Mouse (Mus musculus): ENCODE measurements around the gene Pigw. TPM values are rescaled to one million over a fixed set of nuclear protein-coding genes. Genes with fewer than 3 reads are reported as not detected.
A peak's percentile ranks its signal among the peaks of the same experiment; 100 is the strongest.
"Not testable (repeated sequence)": the region's sequence is repeated elsewhere in the genome, so short reads cannot be mapped to it uniquely, and the experiment has no call there.

The Pigw gene
- polyA plus RNA-seq, 1 experiment = 3.7 TPM

DNA sequence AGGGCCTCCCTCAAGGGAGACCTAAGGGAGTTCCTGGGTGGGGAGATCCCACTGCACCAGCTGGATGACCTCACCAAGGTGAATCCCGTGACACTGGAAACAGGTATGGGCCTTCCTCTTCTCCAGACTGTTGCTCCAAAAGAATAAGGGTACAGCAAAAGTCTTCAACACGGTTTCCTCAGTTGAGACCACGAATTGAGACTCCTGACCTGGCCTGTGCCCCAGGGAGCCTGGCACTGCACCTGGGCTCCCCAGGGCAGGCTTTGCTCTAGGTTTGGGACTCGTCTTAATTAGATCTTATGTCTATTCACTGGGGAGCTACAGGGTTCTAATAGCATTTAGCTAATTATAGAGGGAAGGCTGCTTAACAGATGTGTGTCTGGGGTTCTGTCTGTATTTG, 5.2 kb upstream of the Pigw start:
- WGBS = 91% methylated on average over 4 of the region's 4 CpGs
- no peak overlapping the region for H3K27ac ChIP-seq (ENCODE audit: control insufficient read depth, insufficient read depth, low read length)
- no peaks in the 10 kb centered on the region for H3K27me3 ChIP-seq (ENCODE audit: control insufficient read depth, insufficient read depth, low read length)
- DNase-seq = no peak
- no peak overlapping the region for H3K4me3 ChIP-seq (ENCODE audit: control insufficient read depth, insufficient read depth, low read length)
- TF ChIP-seq CTCF (IDR thresholded peaks at IDR 0.05; ENCODE audit: borderline replicate concordance, control insufficient read depth, extremely low read depth, insufficient read depth, low read length, poor library complexity) = no peak
- no peak for TF ChIP-seq POLR2A (IDR thresholded peaks at IDR 0.05; ENCODE audit: control insufficient read depth, extremely low read depth, insufficient read depth, low read length, poor library complexity)
- peaks cover 7% of the 10 kb centered on the region for H3K4me1 ChIP-seq (replicated peaks; ENCODE audit: control insufficient read depth, insufficient read depth, low read length)
- H3K36me3 ChIP-seq (ENCODE audit: control insufficient read depth, insufficient read depth, low read length) = no peaks in the 10 kb centered on the region

DNA sequence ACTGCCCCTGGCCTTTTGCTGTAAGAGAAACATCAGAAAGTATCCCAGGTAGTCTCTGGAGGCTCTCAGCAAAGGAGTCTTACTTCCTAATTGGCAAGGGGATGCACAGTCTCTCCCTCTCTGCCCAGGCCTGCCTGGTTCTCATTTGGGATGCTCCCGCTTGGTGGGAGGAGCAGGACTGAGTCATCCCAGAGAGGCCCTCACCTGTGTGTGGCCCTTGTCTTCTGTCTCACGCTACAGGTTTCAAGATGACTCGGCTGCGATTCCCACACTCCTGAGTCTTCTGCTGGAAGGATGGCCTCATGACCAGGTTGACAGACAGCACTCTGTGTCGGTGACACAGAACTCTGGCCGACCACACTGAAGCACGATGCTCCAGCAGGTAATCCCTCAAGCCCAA, 2.3 kb upstream of the Pigw start:
- H3K27ac ChIP-seq (ENCODE audit: control insufficient read depth, insufficient read depth, low read length) = no peak overlapping the region
- 97% methylated on average over 7 of the region's 7 CpGs for WGBS

DNA sequence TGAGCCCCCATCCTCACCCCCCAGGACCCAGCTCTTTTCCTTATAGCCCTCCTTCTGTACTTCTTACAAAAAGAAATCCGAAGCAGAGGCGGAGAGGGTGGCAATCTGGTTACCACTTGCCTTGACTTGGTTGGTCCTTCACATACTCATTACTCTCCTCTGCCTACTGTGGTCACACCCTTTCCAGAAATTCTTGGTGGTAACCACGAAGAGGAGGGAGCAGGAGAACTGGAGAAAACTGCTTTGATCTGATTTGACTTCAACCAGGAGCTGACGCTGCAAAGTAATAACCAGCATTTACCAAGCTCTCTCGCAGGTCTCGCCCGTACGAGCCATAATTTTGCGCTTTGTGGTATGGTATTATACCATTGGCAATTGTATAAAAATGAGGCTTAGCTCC, 886 bp upstream of the Pigw start:
- no peak for DNase-seq
- Histone ChIP-seq H3K36me3 (ENCODE audit: control insufficient read depth, insufficient read depth, low read length) (no peaks in the 10 kb centered on the region), H3K4me3 (ENCODE audit: control insufficient read depth, insufficient read depth, low read length) (peak overlapping the region; percentile 87), H3K27ac (ENCODE audit: control insufficient read depth, insufficient read depth, low read length) (no peak overlapping the region), H3K27me3 (ENCODE audit: control insufficient read depth, insufficient read depth, low read length) (no peaks in the 10 kb centered on the region), H3K4me1 (replicated peaks; ENCODE audit: control insufficient read depth, insufficient read depth, low read length) (peaks cover 9% of the 10 kb centered on the region)
- TF ChIP-seq POLR2A (IDR thresholded peaks at IDR 0.05; ENCODE audit: control insufficient read depth, extremely low read depth, insufficient read depth, low read length, poor library complexity) = no peak
- no peak for TF ChIP-seq CTCF (IDR thresholded peaks at IDR 0.05; ENCODE audit: borderline replicate concordance, control insufficient read depth, extremely low read depth, insufficient read depth, low read length, poor library complexity)
- 70% methylated on average over 9 of the region's 9 CpGs for WGBS

More for the DNA sequence above, 2.3 kb upstream of the Pigw start:
- no peak for DNase-seq
- Histone ChIP-seq H3K27me3 (ENCODE audit: control insufficient read depth, insufficient read depth, low read length) (no peaks in the 10 kb centered on the region), H3K36me3 (ENCODE audit: control insufficient read depth, insufficient read depth, low read length) (no peaks in the 10 kb centered on the region), H3K4me3 (ENCODE audit: control insufficient read depth, insufficient read depth, low read length) (no peak overlapping the region), H3K4me1 (replicated peaks; ENCODE audit: control insufficient read depth, insufficient read depth, low read length) (peaks cover 9% of the 10 kb centered on the region)
- TF ChIP-seq CTCF (IDR thresholded peaks at IDR 0.05; ENCODE audit: borderline replicate concordance, control insufficient read depth, extremely low read depth, insufficient read depth, low read length, poor library complexity) = no peak

DNA sequence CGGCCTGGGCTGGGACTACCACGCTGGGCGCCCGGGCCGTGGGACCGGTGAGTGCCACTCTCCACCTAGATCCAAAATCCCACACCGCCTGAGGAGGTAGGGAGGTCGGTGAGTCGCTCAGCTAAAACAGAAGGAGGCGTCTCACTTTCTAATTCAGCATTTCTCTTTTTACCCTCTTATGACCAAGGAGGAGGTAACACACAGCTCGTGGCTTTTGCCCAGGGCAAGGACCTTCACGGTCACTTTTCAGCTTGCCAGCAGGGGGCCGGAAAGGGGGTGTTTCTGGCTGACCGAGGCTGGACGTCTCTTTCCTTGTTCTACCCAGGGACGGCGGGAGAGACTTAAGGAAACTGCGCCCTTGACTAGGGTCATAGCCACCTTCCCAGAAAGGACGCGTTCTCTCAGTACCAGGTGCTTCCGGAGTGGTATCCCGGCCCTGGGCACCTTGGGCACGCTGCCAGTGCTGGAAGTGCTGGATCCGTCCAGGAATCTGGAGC, 428 bp upstream of the Pigw start:
- WGBS = under 1% methylated on average over 24 of the region's 24 CpGs
- DNase-seq = peak; percentile 36
- TF ChIP-seq POLR2A (IDR thresholded peaks at IDR 0.05; ENCODE audit: control insufficient read depth, extremely low read depth, insufficient read depth, low read length, poor library complexity) (no peak), CTCF (IDR thresholded peaks at IDR 0.05; ENCODE audit: borderline replicate concordance, control insufficient read depth, extremely low read depth, insufficient read depth, low read length, poor library complexity) (no peak)
- H3K27me3 ChIP-seq (ENCODE audit: control insufficient read depth, insufficient read depth, low read length) = no peaks in the 10 kb centered on the region
- H3K27ac ChIP-seq (ENCODE audit: control insufficient read depth, insufficient read depth, low read length) = no peak overlapping the region
- peak overlapping the region; percentile 87 for H3K4me3 ChIP-seq (ENCODE audit: control insufficient read depth, insufficient read depth, low read length)
- peaks cover 9% of the 10 kb centered on the region for H3K4me1 ChIP-seq (replicated peaks; ENCODE audit: control insufficient read depth, insufficient read depth, low read length)
- H3K36me3 ChIP-seq (ENCODE audit: control insufficient read depth, insufficient read depth, low read length) = no peaks in the 10 kb centered on the region

DNA sequence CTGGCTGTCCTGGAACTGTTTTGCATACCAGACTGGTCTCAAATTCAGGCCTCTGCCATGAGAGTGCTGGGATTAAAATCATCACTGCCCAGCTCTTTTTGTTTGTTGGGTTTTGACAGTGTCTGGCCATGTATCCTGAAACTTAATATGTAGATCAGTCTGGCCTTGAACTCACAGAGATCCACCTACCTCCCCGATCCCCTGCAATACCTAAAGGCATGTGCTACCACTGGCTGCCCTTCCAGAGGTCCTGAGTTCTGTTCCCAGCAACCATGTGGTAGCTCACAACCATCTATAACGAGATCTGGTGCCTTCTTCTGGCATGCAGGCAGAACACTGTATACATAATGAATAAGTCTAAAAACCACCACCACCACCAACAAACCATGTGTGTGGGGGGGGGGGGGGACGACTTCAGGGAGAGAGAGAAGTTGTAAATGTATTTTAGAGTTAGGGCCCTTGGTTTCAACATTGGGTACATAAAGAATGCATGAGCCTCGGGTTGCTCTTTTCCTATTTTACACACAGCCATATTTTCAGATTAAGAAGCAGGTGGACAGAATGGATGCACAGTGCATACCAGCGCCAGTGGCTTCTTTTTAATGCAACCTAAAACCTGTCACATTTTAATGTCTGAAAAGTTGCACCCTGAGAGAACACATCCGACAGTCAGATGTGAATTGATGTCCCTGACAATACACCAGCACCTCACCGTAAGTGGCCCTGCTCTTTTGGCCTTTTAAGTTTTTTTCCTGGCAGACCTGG, 896 bp downstream of the Pigw start:
- TF ChIP-seq CTCF (IDR thresholded peaks at IDR 0.05; ENCODE audit: borderline replicate concordance, control insufficient read depth, extremely low read depth, insufficient read depth, low read length, poor library complexity) = no peak
- no peak for TF ChIP-seq POLR2A (IDR thresholded peaks at IDR 0.05; ENCODE audit: control insufficient read depth, extremely low read depth, insufficient read depth, low read length, poor library complexity)
- H3K4me1 ChIP-seq (replicated peaks; ENCODE audit: control insufficient read depth, insufficient read depth, low read length) = peaks cover 9% of the 10 kb centered on the region
- WGBS = 14% methylated on average over 7 of the region's 7 CpGs

DNA sequence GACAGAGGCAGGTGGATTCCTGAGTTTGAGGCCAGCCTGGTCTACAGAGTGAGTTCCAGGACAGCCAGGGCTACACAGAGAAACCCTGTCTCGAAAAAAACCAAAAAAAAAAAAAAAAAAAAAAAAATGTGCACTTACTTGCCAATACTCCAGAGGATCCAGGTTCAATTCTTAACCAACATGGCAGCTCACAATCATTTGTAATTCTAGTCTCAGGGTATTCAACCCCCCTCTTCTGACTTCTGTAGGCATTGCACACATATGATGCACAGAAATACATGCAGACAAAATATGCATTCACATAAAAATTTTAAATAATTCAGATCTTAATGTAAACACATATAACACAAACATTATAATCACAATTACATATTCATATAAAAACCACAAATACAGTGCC, 4.1 kb downstream of the Pigw start:
- WGBS = 33% methylated on average over 1 of the region's 1 CpGs
- not testable (repeated sequence) for H3K27me3 ChIP-seq (ENCODE audit: control insufficient read depth, insufficient read depth, low read length); H3K4me3 ChIP-seq (ENCODE audit: control insufficient read depth, insufficient read depth, low read length); DNase-seq; H3K36me3 ChIP-seq (ENCODE audit: control insufficient read depth, insufficient read depth, low read length); H3K4me1 ChIP-seq (replicated peaks; ENCODE audit: control insufficient read depth, insufficient read depth, low read length); H3K27ac ChIP-seq (ENCODE audit: control insufficient read depth, insufficient read depth, low read length)

More for the DNA sequence above, 896 bp downstream of the Pigw start:
- Histone ChIP-seq H3K4me3 (ENCODE audit: control insufficient read depth, insufficient read depth, low read length) (peak overlapping the region; percentile 87), H3K36me3 (ENCODE audit: control insufficient read depth, insufficient read depth, low read length) (no peaks in the 10 kb centered on the region), H3K27ac (ENCODE audit: control insufficient read depth, insufficient read depth, low read length) (0 out of 2 replicates have a peak overlapping the region, but pooled peaks have one; percentile 46), H3K27me3 (ENCODE audit: control insufficient read depth, insufficient read depth, low read length) (no peaks in the 10 kb centered on the region)
- DNase-seq = no peak
